Comparison of ENCODE assay signal across 9 mouse cellular contexts in genomic region chr19:53648802-53649236, GRCm38 (mm10). TPM values are rescaled to one million over a fixed set of nuclear protein-coding genes. Genes with fewer than 3 reads are reported as not detected.
DNase-seq lines count a peak whose midpoint lies in the region; ATAC-seq and TF ChIP-seq lines count a peak whose summit lies in the region.
"Had no signal": no experiment of that assay in that cellular context is flagged by ENCODE, and none has a peak within 500 bp of the region (broad histone marks: within the 10 kb centered on the region; RNA-seq: fewer than 3 reads in every experiment).

No protein-coding gene starts in this region.

- H3K36me3 ChIP-seq in G1E (replicated peaks), result peaks cover 59% of the 10 kb centered on the region
- peaks cover 30% of the 10 kb centered on the region for H3K36me3 ChIP-seq in forebrain, embryonic 15.5 days

- H3K27me3 ChIP-seq in G1E (ENCODE audit: insufficient read depth, low read length), result peaks cover 8% of the 10 kb centered on the region; the same call in 1 of the 2 replicates
- H3K27me3 ChIP-seq in forebrain, embryonic 15.5 days, result no peaks in the 10 kb centered on the region

- H3K4me1 ChIP-seq in G1E (ENCODE audit: insufficient read depth, low read depth, low read length), result peaks cover 8% of the 10 kb centered on the region
- H3K4me1 ChIP-seq in forebrain, embryonic 15.5 days, result peaks cover 7% of the 10 kb centered on the region
- no peaks in the 10 kb centered on the region; the same call in 1 of the 2 replicates for H3K4me1 ChIP-seq in lung, adult 2 months (ENCODE audit: control insufficient read depth, insufficient read depth, low read length)
- peaks cover 15% of the 10 kb centered on the region for H3K4me1 ChIP-seq in olfactory bulb, adult 2 months (ENCODE audit: control insufficient read depth, insufficient read depth, low read length)

- intact Hi-C loops in heart, postnatal 36 days (cut with DNase I), result loop anchor here (2.0 to 5.0 kb wide), 3 partner anchors 83 to 278 kb away; no protein-coding TSS in a partner anchor

- no peaks in the 10 kb centered on the region for H3K9me3 ChIP-seq in G1E (replicated peaks)
- H3K9me3 ChIP-seq in forebrain, embryonic 15.5 days, result no peaks in the 10 kb centered on the region
- H3K9me3 ChIP-seq: megakaryocyte, embryonic 14.5 days had no signal

- DNase-seq in G1E (ENCODE audit: low spot score), result peak; percentile 69
- DNase-seq in heart, postnatal 36 days, result peak; percentile 67 to 72
- DNase-seq in layer of hippocampus, adult 18-20 months (ENCODE audit: low spot score in 2 of 2), result peak; percentile 66 to 85
- peak; percentile 59 for DNase-seq in lung, adult 2 months
- DNase-seq in thymus, postnatal 14 days, result peak; percentile 64

- peak overlapping the region; percentile 43; the same call in 1 of the 2 replicates for H3K27ac ChIP-seq in forebrain, embryonic 15.5 days (replicated peaks)
- no peak overlapping the region for H3K27ac ChIP-seq in olfactory bulb, adult 2 months (ENCODE audit: insufficient read depth, low read depth, low read length)

- 34% methylated on average over 10 of the region's 10 CpGs for WGBS in forebrain, embryonic 15.5 days
- 43% methylated on average over 10 of the region's 10 CpGs for WGBS in lung, adult 2 months
- 24% methylated on average over 10 of the region's 10 CpGs for WGBS in olfactory bulb, adult 2 months

- H3K4me3 ChIP-seq in G1E (ENCODE audit: low read depth, low read length), result no peak overlapping the region
- no peak overlapping the region for H3K4me3 ChIP-seq in forebrain, embryonic 15.5 days
- H3K4me3 ChIP-seq in lung, adult 2 months (replicated peaks; ENCODE audit: extremely low read depth, low read depth, low read length), result no peak overlapping the region
- no peak overlapping the region for H3K4me3 ChIP-seq in olfactory bulb, adult 2 months (ENCODE audit: insufficient read depth, low read depth, low read length)
- H3K4me3 ChIP-seq: megakaryocyte, embryonic 14.5 days had no signal

- H3K9ac ChIP-seq in forebrain, embryonic 15.5 days (replicated peaks), result no peak overlapping the region

- no peak for TF ChIP-seq POLR2A in lung, adult 2 months (IDR thresholded peaks at IDR 0.05; ENCODE audit: borderline replicate concordance, extremely low read depth, low read depth, low read length)
- no peak for TF ChIP-seq POLR2A in olfactory bulb, adult 2 months (IDR thresholded peaks at IDR 0.05; ENCODE audit: insufficient read depth, low read depth, low read length)

- H3K4me2 ChIP-seq in forebrain, embryonic 15.5 days (replicated peaks), result peak overlapping the region; percentile 14

- TF ChIP-seq CTCF in G1E (IDR thresholded peaks at IDR 0.05; ENCODE audit: low read depth, low read length), result peak; percentile 94
- TF ChIP-seq CTCF in lung, adult 2 months (IDR thresholded peaks at IDR 0.05; ENCODE audit: insufficient read depth, low read length), result peak; percentile 53
- peak; percentile 37; the same call in 1 of the 2 replicates for TF ChIP-seq CTCF in olfactory bulb, adult 2 months (IDR thresholded peaks at IDR 0.05; ENCODE audit: insufficient read depth, low read depth, low read length)

- no peak for ATAC-seq in G1E (ENCODE audit: extremely low read depth, insufficient number of reproducible peaks, low FRiP score, poor library complexity, severe bottlenecking)
- peak; percentile 65 for ATAC-seq in cerebellum, adult (ENCODE audit: insufficient number of reproducible peaks, low FRiP score, low TSS enrichment)
- peak; percentile 58 for ATAC-seq in forebrain, embryonic 15.5 days (replicated peaks)

RNA-seq across cellular contexts. Expression of gene Rbm20, which starts 28.3 kb away (rescaled TPM):
- total RNA-seq in G1E (2014; fragmentation: Nextera tagmentation) (1.1 and 2.3 TPM in 2 replicates), G1E (2017) (1.7 and 2.6 TPM in 2 replicates)
- polyA plus RNA-seq in G1E (2012), result 0.35 and 0.36 TPM in 2 replicates
- polyA plus RNA-seq in forebrain, embryonic 15.5 days (2015; fragmentation: Nextera tagmentation; extraction: Ambion mirVana), result 4.9 and 6.1 TPM in 2 replicates
- total RNA-seq in heart, postnatal 36 days (2021), result 100 to 1,000 TPM; 216 to 224 TPM
- 1 to 10 TPM; 1.7 to 2.9 TPM for total RNA-seq in layer of hippocampus, adult 18-20 months (2021)
- polyA plus RNA-seq in lung, adult 2 months (2012; rRNA removed), result 2.5 and 3.8 TPM in 2 replicates
- polyA plus RNA-seq in olfactory bulb, adult 2 months (2012; ENCODE audit: insufficient read depth, insufficient read length, low replicate concordance, missing spikeins), result not detected in 2 replicates

RNA-seq across cellular contexts. Expression of gene Smc3, which starts 48.6 kb away (rescaled TPM):
- total RNA-seq in G1E (2014; fragmentation: Nextera tagmentation), result 198 and 227 TPM in 2 replicates
- total RNA-seq in G1E (2017), result 101 and 150 TPM in 2 replicates
- polyA plus RNA-seq in G1E (2012), result 41.9 and 45.7 TPM in 2 replicates
- polyA plus RNA-seq in forebrain, embryonic 15.5 days (2015; fragmentation: Nextera tagmentation; extraction: Ambion mirVana), result 72.4 and 73.3 TPM in 2 replicates
- 10 to 100 TPM; 22.8 to 23.7 TPM for total RNA-seq in heart, postnatal 36 days (2021)
- total RNA-seq in layer of hippocampus, adult 18-20 months (2021), result 10 to 100 TPM; 40.8 to 42.8 TPM
- polyA plus RNA-seq in lung, adult 2 months (2012; rRNA removed), result 3.4 and 5.3 TPM in 2 replicates
- 104 TPM in 1 of 2 replicates, not detected in the other for polyA plus RNA-seq in olfactory bulb, adult 2 months (2012; ENCODE audit: insufficient read depth, insufficient read length, low replicate concordance, missing spikeins)

RNA-seq across cellular contexts. Expression of gene Nutf2-ps1, which starts 60.0 kb away (rescaled TPM):
- total RNA-seq in G1E (2014; fragmentation: Nextera tagmentation) (133 and 225 TPM in 2 replicates), G1E (2017) (46.8 and 89.6 TPM in 2 replicates)
- polyA plus RNA-seq in G1E (2012), result 191 and 224 TPM in 2 replicates
- polyA plus RNA-seq in forebrain, embryonic 15.5 days (2015; fragmentation: Nextera tagmentation; extraction: Ambion mirVana), result 274 TPM in 2 replicates
- total RNA-seq in heart, postnatal 36 days (2021), result 10 to 100 TPM; 68.3 to 78.2 TPM
- 10 to 100 TPM; 33.4 to 47.2 TPM for total RNA-seq in layer of hippocampus, adult 18-20 months (2021)
- 74.5 and 92.3 TPM in 2 replicates for polyA plus RNA-seq in lung, adult 2 months (2012; rRNA removed)
- not detected in 2 replicates for polyA plus RNA-seq in olfactory bulb, adult 2 months (2012; ENCODE audit: insufficient read depth, insufficient read length, low replicate concordance, missing spikeins)

Comparison
In these comparisons a context has a peak if more than half of its experiments do, and no peak if none do; other contexts are left out.
1. CTCF ChIP-seq: peak in every context shown above with its lines; median percentile 94 in G1E; 53 in lung, adult 2 months; 37 in olfactory bulb, adult 2 months.